Mouse (Mus musculus) left cerebral cortex, adult 8-10 months (tissue): ENCODE data around the gene Gadd45a. TPM values are rescaled to one million over a fixed set of nuclear protein-coding genes. Genes with fewer than 3 reads are reported as not detected.
"Not testable (repeated sequence)": the region's sequence is repeated elsewhere in the genome, so short reads cannot be mapped to it uniquely, and the experiment has no call there.

ENCODE experiments used
- DNase-seq, 2 experiments: peaks; one replicate each; pipeline ENCODE4 v3.0.0; 2022; ENCODE audit warnings: low spot score in 2 of 2
- total RNA-seq, 4 experiments: library from RNA; stranded (reverse); gene quantifications; 2 replicates each; pipeline ENCODE4 v1.2.4; 2022

Gene Gadd45a
- total RNA-seq, 4 experiments from 2014 or later, result 6.9 to 10.0 (median 8.6) TPM

GRCm38 (mm10) chr6:67048880-67049694, 11.8 kb upstream of the Gadd45a start:
- DNase-seq, result no peak

DNA sequence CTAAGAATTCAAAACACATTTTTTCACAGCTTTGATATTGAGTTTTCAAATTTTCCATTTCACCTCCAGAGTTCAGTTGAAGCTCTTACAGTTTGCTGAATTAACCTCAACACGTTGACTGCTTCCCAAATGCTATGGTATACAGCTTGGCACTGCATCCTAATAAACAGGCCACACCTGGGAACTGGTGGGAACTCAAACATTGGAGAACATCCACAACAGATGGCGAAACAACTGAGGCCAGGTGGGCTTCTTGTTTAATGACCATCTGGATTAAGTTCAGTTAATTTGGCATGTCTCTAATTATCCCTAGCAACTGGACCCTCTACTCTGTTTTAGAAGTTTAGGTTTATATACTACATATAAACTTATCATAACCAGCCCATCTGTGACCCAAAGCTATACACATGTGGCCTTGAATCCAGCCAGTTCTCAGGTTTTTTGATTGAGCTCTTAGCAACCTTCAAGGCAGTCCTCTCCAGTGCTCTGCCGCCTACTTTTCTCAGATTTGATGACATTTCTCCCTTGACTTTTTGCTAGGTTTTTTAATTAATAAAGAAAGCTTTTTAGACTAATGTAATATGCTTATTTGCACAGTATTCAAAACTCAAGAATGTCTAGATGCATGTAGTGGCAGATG, 10.9 kb upstream of the Gadd45a start:
- DNase-seq, result no peak

GRCm38 (mm10) chr6:67046937-67047336, 9.7 kb upstream of the Gadd45a start:
- no peak for DNase-seq

- DNase-seq, result no peak
Observed at GRCm38 (mm10) chr6:67045424-67045823, 8.2 kb upstream of the Gadd45a start.

GRCm38 (mm10) chr6:67040904-67041410, 3.7 kb upstream of the Gadd45a start:
- no peak for DNase-seq

DNA sequence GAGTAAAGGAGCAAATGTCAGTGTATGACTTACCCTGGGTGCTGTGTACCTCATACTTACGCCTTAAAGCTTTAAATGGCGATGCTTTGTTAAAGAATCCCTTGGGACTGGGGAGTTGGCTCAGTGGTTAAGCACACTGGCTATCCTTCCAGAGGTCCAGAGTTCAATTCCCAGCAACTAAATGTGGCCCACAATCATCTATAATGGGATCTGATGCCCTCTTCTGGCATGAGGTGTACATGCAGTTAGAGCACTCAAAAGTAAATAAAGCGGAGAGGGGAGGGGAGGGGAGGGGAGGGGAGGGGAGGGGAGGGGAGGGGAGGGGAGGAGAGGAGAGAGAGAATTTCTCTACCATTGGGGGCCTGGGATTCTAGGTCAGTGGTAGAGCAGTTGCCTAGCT, 1.7 kb upstream of the Gadd45a start:
- no peak for DNase-seq

DNA sequence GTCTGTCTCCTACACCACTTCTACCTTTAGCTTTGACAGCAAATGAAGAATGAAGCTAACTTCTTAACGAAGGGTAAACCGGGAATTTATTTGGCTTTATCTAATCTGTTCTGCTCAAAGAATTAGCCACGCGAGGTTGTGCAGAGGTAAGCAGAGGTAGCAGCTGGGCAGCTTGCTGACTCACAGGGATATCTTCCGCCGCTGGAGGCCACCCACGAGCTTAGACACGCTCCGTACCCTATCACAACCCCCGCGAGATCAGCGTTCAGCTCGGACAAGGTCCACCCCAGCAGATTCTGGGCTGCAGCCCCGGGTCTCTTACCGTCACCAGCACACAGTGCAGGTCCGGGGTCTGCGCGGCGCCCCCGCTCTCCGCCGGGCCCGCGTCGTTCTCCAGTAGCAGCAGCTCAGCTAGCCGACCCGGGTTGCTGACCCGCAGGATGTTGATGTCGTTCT, 873 bp downstream of the Gadd45a start:
- peak; percentile 55 to 63 for DNase-seq

DNA sequence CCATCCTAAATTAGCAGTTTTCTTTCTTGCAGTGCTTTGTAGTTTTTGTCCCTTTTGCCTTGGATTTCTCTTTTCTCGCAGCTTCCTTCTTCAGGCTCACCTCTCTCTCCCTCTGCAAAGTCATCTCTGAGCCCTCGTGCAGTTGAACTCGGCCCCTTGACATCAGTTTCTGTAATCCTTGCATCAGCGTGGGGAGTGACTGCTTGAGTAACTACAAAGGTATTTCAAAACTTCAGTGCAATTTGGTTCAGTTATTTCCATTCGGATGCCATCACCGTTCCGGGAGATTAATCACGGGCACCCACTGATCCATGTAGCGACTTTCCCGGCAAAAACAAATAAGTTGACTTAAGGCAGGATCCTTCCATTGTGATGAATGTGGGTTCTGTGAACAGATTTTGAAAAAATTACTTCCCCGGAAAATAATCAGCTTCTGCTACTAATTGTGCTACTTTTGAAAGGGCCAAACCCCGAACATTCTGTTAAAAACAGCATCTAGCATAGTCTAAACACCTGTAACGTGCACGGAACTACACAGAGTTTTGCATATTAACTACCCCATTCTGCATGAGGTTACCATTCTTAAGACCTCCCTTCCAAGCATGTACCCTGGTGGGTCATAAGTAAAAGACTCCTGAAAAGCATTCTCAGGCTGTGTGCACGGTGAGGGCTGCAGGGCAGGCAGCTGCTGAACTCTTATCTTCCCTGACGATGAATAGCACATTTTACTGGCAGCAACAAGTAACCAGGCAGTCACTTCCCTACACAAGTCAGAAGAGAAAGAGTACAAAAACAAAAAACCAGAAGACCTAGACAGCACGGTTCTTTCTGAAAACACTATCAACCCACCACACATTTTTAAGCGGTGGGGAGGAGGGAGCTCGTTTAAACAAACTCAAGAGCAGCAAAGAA, 1.6 kb downstream of the Gadd45a start:
- peak in 1 of 2 experiments; percentile 9 for DNase-seq

GRCm38 (mm10) chr6:67034331-67035130, 2.7 kb downstream of the Gadd45a start:
- no peak for DNase-seq

GRCm38 (mm10) chr6:67033604-67034003, 3.7 kb downstream of the Gadd45a start:
- DNase-seq, result no peak

GRCm38 (mm10) chr6:67032972-67033371, 4.3 kb downstream of the Gadd45a start:
- not testable (repeated sequence) for DNase-seq

DNA sequence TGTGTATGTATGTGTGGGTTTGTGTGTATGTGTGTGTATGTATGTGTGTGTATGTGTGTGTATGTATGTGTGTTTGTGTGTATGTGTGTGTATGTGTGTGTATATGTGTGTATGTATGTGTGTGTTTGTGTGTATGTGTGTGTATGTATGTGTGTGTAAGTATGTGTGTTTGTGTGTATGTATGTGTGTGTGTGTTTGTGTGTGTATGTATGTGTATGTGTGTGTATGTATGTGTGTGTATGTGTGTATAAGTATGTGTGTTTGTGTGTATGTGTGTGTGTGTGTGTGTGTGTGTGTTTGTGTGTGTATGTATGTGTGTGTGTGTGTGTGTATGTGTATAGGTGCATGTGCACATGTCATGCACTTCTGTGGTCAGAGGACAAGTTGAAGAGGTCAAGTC, 4.7 kb downstream of the Gadd45a start:
- not testable (repeated sequence) for DNase-seq

- DNase-seq, result no peak
Observed at GRCm38 (mm10) chr6:67030846-67031245, 6.4 kb downstream of the Gadd45a start.

DNA sequence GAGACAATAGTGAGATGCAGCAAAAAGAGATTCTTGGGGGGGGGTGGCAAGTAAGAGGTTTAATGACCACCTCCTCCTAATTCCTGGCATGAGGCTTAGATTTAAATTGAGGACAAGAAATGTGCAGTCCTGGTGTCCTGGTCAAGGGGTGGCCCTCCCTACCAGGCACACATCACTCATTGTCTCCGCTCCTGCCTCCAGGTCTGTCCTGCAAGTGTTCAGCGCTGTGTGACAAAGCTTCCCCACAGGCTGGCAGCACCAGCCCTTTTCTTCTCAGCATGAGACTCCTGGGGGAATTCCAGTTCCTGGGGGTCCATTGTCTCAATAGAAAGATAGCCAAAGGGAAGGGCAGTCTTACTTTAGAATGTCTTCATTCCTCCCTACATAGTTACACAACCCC, 6.8 kb downstream of the Gadd45a start:
- DNase-seq, result no peak

DNA sequence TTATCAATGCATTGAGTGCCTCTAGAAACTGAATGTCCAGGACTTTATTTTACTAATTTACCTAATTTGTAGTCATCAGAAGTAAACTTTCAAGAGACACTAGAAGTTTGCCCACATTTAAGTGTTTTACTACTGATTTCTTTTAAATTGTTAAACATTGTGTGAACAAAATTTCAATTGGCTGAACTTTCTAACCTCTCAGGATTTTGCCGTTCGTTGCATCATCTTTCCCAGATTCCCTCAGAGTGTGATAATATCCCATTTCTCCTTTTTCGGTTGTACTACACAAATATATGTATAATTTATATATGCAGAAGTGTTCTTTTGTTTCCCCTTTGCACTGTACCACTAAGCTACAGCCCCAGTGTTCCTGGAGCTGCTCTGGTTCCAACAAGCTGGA, 7.3 kb downstream of the Gadd45a start:
- no peak for DNase-seq

GRCm38 (mm10) chr6:67029312-67029950, 7.8 kb downstream of the Gadd45a start:
- no peak for DNase-seq

DNA sequence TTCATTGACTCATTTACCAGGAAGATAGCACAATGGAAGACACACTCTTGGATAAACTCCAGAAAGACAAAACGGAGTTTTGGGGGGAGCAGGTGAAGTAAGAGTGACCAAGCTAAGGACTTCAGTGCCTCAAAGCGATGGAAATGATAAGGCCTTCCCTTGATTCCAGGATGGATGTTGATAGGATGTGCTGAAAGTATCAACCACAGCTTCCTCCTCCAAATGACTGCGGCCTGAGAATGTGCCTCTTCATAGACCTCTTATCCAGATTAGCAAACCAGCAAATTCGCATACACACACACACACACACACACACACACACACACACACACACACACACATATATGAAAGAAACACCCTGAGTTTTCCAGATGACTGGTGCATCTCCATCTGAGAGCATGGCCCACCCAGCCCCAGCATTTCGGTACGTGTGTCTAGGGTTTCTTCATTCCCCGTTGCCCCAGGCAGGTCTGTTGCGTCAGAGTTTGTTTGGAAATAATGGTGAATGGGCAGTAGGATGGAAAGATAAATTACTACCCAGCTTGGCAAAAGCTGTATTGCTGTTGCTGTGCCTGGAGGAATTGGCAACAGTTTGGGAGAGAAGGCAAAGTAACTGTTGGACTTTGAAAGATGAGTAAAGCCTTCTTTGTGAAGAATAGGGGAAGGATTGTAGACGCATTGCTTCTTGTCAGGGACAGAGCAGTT, 9.7 kb downstream of the Gadd45a start:
- no peak for DNase-seq

DNA sequence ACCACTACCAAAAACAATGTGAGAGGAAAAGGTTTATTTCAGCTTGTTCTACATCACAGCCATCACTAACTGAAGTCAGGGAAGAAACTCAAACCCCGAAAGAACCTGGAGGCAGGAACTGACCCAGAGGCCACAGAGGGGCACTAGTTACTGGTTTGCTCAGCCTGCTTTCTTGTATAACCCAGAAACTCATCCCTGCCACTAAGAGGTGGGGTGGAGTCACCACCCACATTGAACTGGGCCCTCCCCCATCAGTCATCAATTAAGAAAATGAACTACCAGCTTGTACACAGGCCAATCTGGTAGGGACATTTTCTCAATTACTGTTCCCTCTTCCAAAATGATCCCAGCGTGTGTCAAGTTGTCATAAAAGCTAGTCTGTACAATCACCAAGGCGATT, 10.6 kb downstream of the Gadd45a start:
- no peak for DNase-seq

- DNase-seq, result no peak
Observed at GRCm38 (mm10) chr6:67023729-67024128, 13.5 kb downstream of the Gadd45a start.

GRCm38 (mm10) chr6:67021308-67021707, 15.9 kb downstream of the Gadd45a start:
- DNase-seq, result no peak
